Mouse (Mus musculus) heart, adult 8-10 months (tissue): ENCODE measurements around the gene Necap2. TPM values are rescaled to one million over a fixed set of nuclear protein-coding genes. Genes with fewer than 3 reads are reported as not detected.

ENCODE experiments used
- DNase-seq: peaks from one replicate; pipeline ENCODE4 v3.0.0; 2022; ENCODE audit warnings: low spot score
- total RNA-seq, 4 experiments: library from RNA; stranded (reverse); gene quantifications; 2 replicates each; pipeline ENCODE4 v1.2.4; 2022

Gene Necap2
- total RNA-seq = 10 to 100 TPM; 14.7 to 18.2 (median 15.9) TPM

GRCm38 (mm10) chr4:141077681-141078509, at the start of gene Necap2:
TSS of gene Necap2 (minus strand) at chr4:141078357.
- peak; percentile 96 for DNase-seq

- no peak for DNase-seq
Observed at GRCm38 (mm10) chr4:141123065-141123464, 44.9 kb upstream of the Necap2 start.

GRCm38 (mm10) chr4:141122663-141123062, 44.5 kb upstream of the Necap2 start:
- DNase-seq = no peak

- DNase-seq = no peak
Observed at GRCm38 (mm10) chr4:141120700-141121099, 42.5 kb upstream of the Necap2 start.

- no peak for DNase-seq
Observed at GRCm38 (mm10) chr4:141118691-141119090, 40.5 kb upstream of the Necap2 start.

GRCm38 (mm10) chr4:141115398-141115797, 37.2 kb upstream of the Necap2 start:
- no peak for DNase-seq

GRCm38 (mm10) chr4:141114521-141114981, 36.4 kb upstream of the Necap2 start:
- peak; percentile 23 for DNase-seq

- DNase-seq = no peak
Observed at GRCm38 (mm10) chr4:141113831-141114230, 35.7 kb upstream of the Necap2 start.

GRCm38 (mm10) chr4:141108196-141108732, 30.1 kb upstream of the Necap2 start:
- no peak for DNase-seq

GRCm38 (mm10) chr4:141106526-141107183, 28.5 kb upstream of the Necap2 start:
- DNase-seq = no peak

GRCm38 (mm10) chr4:141101855-141102254, 23.7 kb upstream of the Necap2 start:
- no peak for DNase-seq

- DNase-seq = no peak
Observed at GRCm38 (mm10) chr4:141101291-141101690, 23.1 kb upstream of the Necap2 start.

GRCm38 (mm10) chr4:141099956-141100355, 21.8 kb upstream of the Necap2 start:
- no peak for DNase-seq

- DNase-seq = no peak
Observed at GRCm38 (mm10) chr4:141098935-141099334, 20.8 kb upstream of the Necap2 start.

- DNase-seq = no peak
Observed at GRCm38 (mm10) chr4:141096710-141097109, 18.6 kb upstream of the Necap2 start.

- DNase-seq = no peak
Observed at GRCm38 (mm10) chr4:141095016-141095415, 16.9 kb upstream of the Necap2 start.

- DNase-seq = no peak
Observed at GRCm38 (mm10) chr4:141088714-141089113, 10.6 kb upstream of the Necap2 start.

GRCm38 (mm10) chr4:141088033-141088432, 9.9 kb upstream of the Necap2 start, which contains the start of gene Spata21:
TSS of gene Spata21 (plus strand) at chr4:141088333.
- DNase-seq = no peak

- no peak for DNase-seq
Observed at GRCm38 (mm10) chr4:141086862-141087261, 8.7 kb upstream of the Necap2 start.

GRCm38 (mm10) chr4:141078510-141079137, 467 bp upstream of the Necap2 start:
- DNase-seq = no peak

GRCm38 (mm10) chr4:141076761-141077506, 1.2 kb downstream of the Necap2 start:
- DNase-seq = peak; percentile 35
